Mouse (Mus musculus) MEL (cell line): Measurements from ENCODE around the gene Spata9.

Experiments
- CTCF ChIP-seq, 3 experiments: IDR thresholded peaks in 2 of 3; conservative IDR thresholded peaks in 1 of 3; 2 replicates each; pipeline ENCODE4 v1.5.1; 2011 to 2012; ENCODE audit warnings: low read length in 3 of 3, low read depth in 2 of 3, mild to moderate bottlenecking in 2 of 3, improper control_type of control experiment in 1 of 3, inconsistent platforms in 1 of 3, mixed read lengths in 1 of 3, moderate library complexity in 1 of 3; ENCODE audit not compliant: control insufficient read depth in 1 of 3, insufficient read depth in 1 of 3, poor library complexity in 1 of 3, severe bottlenecking in 1 of 3
- E2F4 ChIP-seq: IDR thresholded peaks from 2 replicates; pipeline ENCODE4 v1.6.1; 2011; ENCODE audit warnings: low read depth, low read length, improper control_type of control experiment, borderline replicate concordance
- ELF1 ChIP-seq: IDR thresholded peaks from 2 replicates; pipeline ENCODE4 v1.6.1; 2014; ENCODE audit warnings: low read depth, mild to moderate bottlenecking, inconsistent platforms, low read length, improper control_type of control experiment, moderate library complexity
- ETS1 ChIP-seq: IDR thresholded peaks from 2 replicates; pipeline ENCODE4 v1.6.1; 2012; ENCODE audit warnings: low read depth, mild to moderate bottlenecking, inconsistent platforms, low read length, improper control_type of control experiment, moderate library complexity
- HCFC1 ChIP-seq: IDR thresholded peaks from 2 replicates; pipeline ENCODE4 v1.6.1; 2012; ENCODE audit warnings: low read depth, mild to moderate bottlenecking, inconsistent platforms, low read length, improper control_type of control experiment, moderate library complexity
- MAX ChIP-seq: IDR thresholded peaks from 2 replicates; pipeline ENCODE4 v1.6.1; 2011; ENCODE audit warnings: low read length, improper control_type of control experiment
- MEF2A ChIP-seq: IDR thresholded peaks from 2 replicates; pipeline ENCODE4 v1.6.1; 2014; ENCODE audit warnings: low read depth, mild to moderate bottlenecking, inconsistent platforms, low read length, improper control_type of control experiment; ENCODE audit not compliant: poor library complexity, insufficient replicate concordance, severe bottlenecking; ENCODE audit errors: extremely low read depth
- POLR2A ChIP-seq, 2 experiments: IDR thresholded peaks; 2 replicates each; pipeline ENCODE4 v1.6.1; 2011 to 2012; ENCODE audit warnings: low read length in 2 of 2, mild to moderate bottlenecking in 2 of 2, control low read depth in 1 of 2, improper control_type of control experiment in 1 of 2, low read depth in 1 of 2, moderate library complexity in 1 of 2; ENCODE audit not compliant: control insufficient read depth in 1 of 2, insufficient read depth in 1 of 2, poor library complexity in 1 of 2
- RCOR1 ChIP-seq: IDR thresholded peaks from 2 replicates; pipeline ENCODE4 v1.6.1; 2012; ENCODE audit warnings: low read depth, mild to moderate bottlenecking, inconsistent platforms, low read length, improper control_type of control experiment
- SMC3 ChIP-seq: IDR thresholded peaks from 2 replicates; pipeline ENCODE4 v1.6.1; 2011; ENCODE audit warnings: low read depth, low read length, improper control_type of control experiment
- USF1 ChIP-seq: IDR thresholded peaks from 2 replicates; pipeline ENCODE4 v1.6.1; 2014; ENCODE audit warnings: low read depth, mild to moderate bottlenecking, inconsistent platforms, low read length, improper control_type of control experiment, moderate library complexity
- ZC3H11A ChIP-seq: IDR thresholded peaks from 2 replicates; pipeline ENCODE4 v1.6.1; 2012; ENCODE audit warnings: low read depth, mild to moderate bottlenecking, inconsistent platforms, low read length, improper control_type of control experiment
- ZKSCAN1 ChIP-seq: IDR thresholded peaks from 2 replicates; pipeline ENCODE4 v1.6.1; 2012; ENCODE audit warnings: low read depth, mild to moderate bottlenecking, inconsistent platforms, low read length, improper control_type of control experiment, moderate library complexity
- ZMIZ1 ChIP-seq: IDR thresholded peaks from 2 replicates; pipeline ENCODE4 v1.6.1; 2012; ENCODE audit warnings: low read depth, mild to moderate bottlenecking, inconsistent platforms, low read length, improper control_type of control experiment, moderate library complexity

DNA sequence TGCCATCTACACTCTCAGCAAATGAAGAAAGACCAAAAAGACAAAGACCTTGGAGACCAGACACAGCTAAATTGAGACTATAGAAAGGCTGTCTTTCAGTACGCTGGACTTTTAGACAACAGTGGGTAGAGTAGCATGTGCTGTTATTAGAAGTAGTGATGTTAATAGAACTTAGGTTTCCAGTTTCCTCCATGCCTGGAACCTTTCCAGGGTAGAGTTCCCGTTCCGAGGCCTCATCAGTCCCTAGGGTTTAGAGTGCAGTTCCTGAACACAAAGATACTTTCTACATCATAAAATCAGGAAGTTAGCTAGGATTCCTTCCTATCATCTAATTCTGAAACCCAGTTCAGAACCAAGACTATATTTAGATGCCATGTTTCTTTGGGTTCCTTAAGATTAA is 57.6 kb downstream of the Spata9 start:
- TF ChIP-seq POLR2A (IDR thresholded peaks at IDR 0.05; ENCODE audit: control insufficient read depth in 1 of 2, insufficient read depth in 1 of 2, low read depth in 1 of 2, low read length in 2 of 2, poor library complexity in 1 of 2): no peak
- no peak for TF ChIP-seq HCFC1
- TF ChIP-seq CTCF (IDR thresholded peaks at IDR 0.05 in 2 of 3, conservative IDR thresholded peaks at IDR 0.05 in 1 of 3; ENCODE audit: control insufficient read depth in 1 of 3, insufficient read depth in 1 of 3, low read depth in 2 of 3, low read length in 3 of 3, poor library complexity in 1 of 3, severe bottlenecking in 1 of 3): no peak
- no peak for TF ChIP-seq MAX
- no peak for TF ChIP-seq ZC3H11A
- TF ChIP-seq ETS1: no peak
- TF ChIP-seq ZKSCAN1: no peak
- no peak for TF ChIP-seq USF1
- no peak for TF ChIP-seq ELF1
- TF ChIP-seq ZMIZ1: no peak
- TF ChIP-seq RCOR1: no peak
- TF ChIP-seq E2F4: no peak
- no peak for TF ChIP-seq SMC3
- no peak for TF ChIP-seq MEF2A
